Mouse (Mus musculus) kidney, embryonic 16.5 days (tissue): Measurements from ENCODE around the gene Gm28845. TPM values are rescaled to one million over a fixed set of nuclear protein-coding genes. Genes with fewer than 3 reads are reported as not detected.
"Not testable (repeated sequence)": the region's sequence is repeated elsewhere in the genome, so short reads cannot be mapped to it uniquely, and the experiment has no call there.

Source experiments
- ATAC-seq: fragments of 200-750 bp; cut with Nextera tagmentation; 2 replicates; pipeline ENCODE4 v1.8.0; 2017; ENCODE audit warnings: moderate TSS enrichment; ENCODE audit not compliant: low FRiP score, low TSS enrichment
- H3K27ac ChIP-seq: fragments of 300-500 bp; sonication (generic); 2 replicates; pipeline ENCODE4 v1.5.1; 2014; ENCODE audit warnings: low read length
- H3K27me3 ChIP-seq: fragments of 300-500 bp; sonication (generic); 2 replicates; pipeline ENCODE4 v1.6.1; 2014; ENCODE audit warnings: low read length, control low read depth, mixed read lengths; ENCODE audit not compliant: insufficient read depth
- H3K36me3 ChIP-seq: fragments of 300-500 bp; sonication (generic); 2 replicates; pipeline ENCODE4 v1.6.1; 2014; ENCODE audit warnings: low read length, control low read depth, mixed read lengths; ENCODE audit not compliant: insufficient read depth
- H3K4me1 ChIP-seq: fragments of 300-500 bp; sonication (generic); 2 replicates; pipeline ENCODE4 v1.6.1; 2014; ENCODE audit warnings: low read length, control low read depth, mixed read lengths; ENCODE audit not compliant: insufficient read depth
- H3K4me2 ChIP-seq: fragments of 300-500 bp; sonication (generic); replicated peaks from 2 replicates; pipeline ENCODE4 v1.6.1; 2014; ENCODE audit warnings: low read depth, low read length
- H3K4me3 ChIP-seq: fragments of 300-500 bp; sonication (generic); 2 replicates; pipeline ENCODE4 v1.5.1; 2014; ENCODE audit warnings: mild to moderate bottlenecking, low read length
- H3K9ac ChIP-seq: fragments of 300-500 bp; sonication (generic); replicated peaks from 2 replicates; pipeline ENCODE4 v1.6.1; 2014; ENCODE audit warnings: low read length
- H3K9me3 ChIP-seq: fragments of 300-500 bp; sonication (generic); 2 replicates; pipeline ENCODE4 v1.6.1; 2016; ENCODE audit warnings: low read length, control low read depth
- WGBS: fragments of 180-500 bp; shearing (Covaris S2); extraction: QIAGEN DNeasy Blood & Tissue Kit; methylation state at CpG from one replicate; pipeline ENCODE4 v1.1.7; 2014; 5-methylcytosine and 5-hydroxymethylcytosine counted together
- polyA plus RNA-seq: library from polyadenylated mRNA; unstranded; fragments of >200 nt; fragmentation: Nextera tagmentation; extraction: Ambion mirVana; gene quantifications from 2 replicates; pipeline ENCODE4 v1.2.1, GENCODE M21; 2015

Gene Gm28845
- polyA plus RNA-seq, 1 experiment from 2014 or later: 0.29 TPM

- ATAC-seq: no peak
- Histone ChIP-seq H3K4me1 (no peaks in the 10 kb centered on the region), H3K4me2 (no peak within 1 kb of the TSS), H3K27ac (no peak within 1 kb of the TSS), H3K9me3 (no peaks in the 10 kb centered on the region), H3K27me3 (no peaks in the 10 kb centered on the region), H3K9ac (no peak within 1 kb of the TSS), H3K36me3 (no peaks in the 10 kb centered on the region), H3K4me3 (no peak within 1 kb of the TSS)
- whole genome bisulfite sequencing: 46% methylated on average over 7 of the region's 7 CpGs
Observed at GRCm38 (mm10) chr1:65082188-65082587, 37.2 kb downstream of the Gm28845 start, which contains the start of gene Crygb. Gene Crygb (minus strand): TSS chr1:65082288.

GRCm38 (mm10) chr1:65075607-65076006 is 43.8 kb downstream of the Gm28845 start:
- Histone ChIP-seq H3K4me3 (no peak overlapping the region), H3K27me3 (no peaks in the 10 kb centered on the region), H3K4me2 (no peak overlapping the region), H3K27ac (no peak overlapping the region), H3K9ac (no peak overlapping the region), H3K4me1 (no peaks in the 10 kb centered on the region), H3K36me3 (no peaks in the 10 kb centered on the region), H3K9me3 (no peaks in the 10 kb centered on the region)
- no peak for ATAC-seq
- 20% methylated on average over 5 of the region's 5 CpGs for WGBS

GRCm38 (mm10) chr1:65073589-65073988 is 45.8 kb downstream of the Gm28845 start, which contains the start of gene Crygc:
Gene Crygc (minus strand): TSS chr1:65073689.
- no peak within 1 kb of the TSS for H3K27ac ChIP-seq
- H3K4me1 ChIP-seq: no peaks in the 10 kb centered on the region
- no peak for ATAC-seq
- H3K27me3 ChIP-seq: no peaks in the 10 kb centered on the region
- no peak within 1 kb of the TSS for H3K4me3 ChIP-seq
- WGBS: 87% methylated on average over 6 of the region's 6 CpGs
- H3K36me3 ChIP-seq: no peaks in the 10 kb centered on the region
- no peaks in the 10 kb centered on the region for H3K9me3 ChIP-seq
- H3K4me2 ChIP-seq: no peak within 1 kb of the TSS
- H3K9ac ChIP-seq: no peak within 1 kb of the TSS

DNA sequence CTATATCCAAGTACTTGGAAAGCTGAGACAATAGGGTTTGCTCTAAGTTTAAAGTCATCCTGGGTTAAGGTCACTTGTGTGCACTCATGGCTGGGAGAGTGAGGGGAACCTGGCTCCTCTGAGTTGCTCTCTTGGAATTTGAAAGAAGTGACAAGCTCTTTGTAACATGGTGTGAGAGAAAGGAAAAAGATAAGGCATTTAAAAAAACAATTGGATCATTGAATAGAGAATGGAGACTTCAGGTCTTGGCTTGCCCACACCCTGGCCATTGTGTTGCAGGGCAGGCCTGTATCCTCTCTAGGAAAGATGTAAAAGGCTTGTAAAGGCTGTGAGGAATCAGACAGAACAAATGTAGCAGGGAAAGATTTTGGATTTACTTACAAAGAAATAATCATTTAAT is 51.5 kb downstream of the Gm28845 start:
- Histone ChIP-seq H3K27me3 (no peaks in the 10 kb centered on the region), H3K4me3 (no peak overlapping the region), H3K4me1 (no peaks in the 10 kb centered on the region), H3K9me3 (no peaks in the 10 kb centered on the region), H3K4me2 (no peak overlapping the region), H3K27ac (no peak overlapping the region), H3K36me3 (no peaks in the 10 kb centered on the region), H3K9ac (no peak overlapping the region)
- ATAC-seq: no peak

GRCm38 (mm10) chr1:65064201-65064600 is 55.2 kb downstream of the Gm28845 start:
- H3K4me1 ChIP-seq: no peaks in the 10 kb centered on the region
- H3K36me3 ChIP-seq: no peaks in the 10 kb centered on the region
- no peak overlapping the region for H3K4me2 ChIP-seq
- no peaks in the 10 kb centered on the region for H3K27me3 ChIP-seq
- WGBS: 50% methylated on average over 15 of the region's 15 CpGs
- no peak overlapping the region for H3K27ac ChIP-seq
- no peaks in the 10 kb centered on the region for H3K9me3 ChIP-seq
- H3K4me3 ChIP-seq: no peak overlapping the region
- ATAC-seq: no peak
- no peak overlapping the region for H3K9ac ChIP-seq

GRCm38 (mm10) chr1:65063352-65063751 is 56.0 kb downstream of the Gm28845 start, which contains the start of gene Crygd:
Gene Crygd (minus strand): TSS chr1:65063452.
- no peak within 1 kb of the TSS for H3K9ac ChIP-seq
- no peaks in the 10 kb centered on the region for H3K9me3 ChIP-seq
- 92% methylated on average over 8 of the region's 8 CpGs for WGBS
- no peak within 1 kb of the TSS for H3K4me2 ChIP-seq
- no peak within 1 kb of the TSS for H3K27ac ChIP-seq
- no peaks in the 10 kb centered on the region for H3K4me1 ChIP-seq
- no peaks in the 10 kb centered on the region for H3K27me3 ChIP-seq
- no peak for ATAC-seq
- H3K36me3 ChIP-seq: no peaks in the 10 kb centered on the region
- no peak within 1 kb of the TSS for H3K4me3 ChIP-seq

DNA sequence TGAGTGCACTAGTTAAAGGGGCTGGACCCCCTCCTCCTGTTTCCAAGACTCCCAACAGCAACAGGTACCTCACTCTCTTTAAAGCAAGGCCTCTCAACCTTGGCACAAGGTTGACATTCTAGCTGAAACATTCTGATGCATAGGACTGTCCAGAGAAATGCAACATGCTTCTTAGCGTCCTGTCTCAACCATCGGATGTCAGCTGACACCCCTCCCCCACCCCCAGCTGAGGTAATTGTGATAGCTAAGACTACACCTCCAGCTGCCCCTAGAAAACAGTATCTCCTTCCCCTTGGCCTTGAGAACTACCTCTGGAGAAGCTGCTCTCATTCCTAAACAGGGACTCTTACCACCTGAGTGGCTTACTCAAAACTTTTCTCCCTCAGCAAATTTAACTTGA is 67.2 kb downstream of the Gm28845 start:
- ATAC-seq: no peak
- Histone ChIP-seq H3K4me2 (no peak overlapping the region), H3K36me3 (no peaks in the 10 kb centered on the region)

DNA sequence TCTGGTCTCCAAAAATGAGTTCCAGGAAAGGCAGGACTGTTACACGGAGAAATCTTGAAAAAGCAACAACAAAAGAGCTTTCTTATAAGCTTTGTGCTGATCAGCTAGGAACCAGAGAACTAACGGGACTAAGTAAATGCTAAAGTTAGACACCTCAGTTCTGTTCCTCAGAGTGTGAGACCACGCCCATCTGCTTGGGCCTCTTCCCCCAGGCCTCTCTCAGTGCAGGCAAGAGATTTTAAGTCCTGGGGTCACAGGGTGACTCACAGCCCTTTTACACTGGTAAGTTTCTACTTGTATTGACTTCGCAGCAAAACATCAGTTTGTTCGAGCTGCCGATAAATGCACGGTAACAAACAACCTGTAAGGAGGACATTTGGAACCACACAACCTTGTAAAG is 67.7 kb downstream of the Gm28845 start:
- H3K36me3 ChIP-seq: no peaks in the 10 kb centered on the region
- no peak overlapping the region for H3K4me2 ChIP-seq
- H3K4me1 ChIP-seq: peaks cover 5% of the 10 kb centered on the region; the same call in 1 of the 2 replicates
- no peak overlapping the region for H3K9ac ChIP-seq
- no peaks in the 10 kb centered on the region for H3K27me3 ChIP-seq
- H3K9me3 ChIP-seq: no peaks in the 10 kb centered on the region
- no peak for ATAC-seq
- 56% methylated on average over 7 of the region's 7 CpGs for WGBS
- H3K4me3 ChIP-seq: no peak overlapping the region
- H3K27ac ChIP-seq: no peak overlapping the region

More for the DNA sequence above, 67.2 kb downstream of the Gm28845 start:
- Histone ChIP-seq H3K9ac (no peak overlapping the region), H3K27me3 (no peaks in the 10 kb centered on the region), H3K4me3 (no peak overlapping the region), H3K9me3 (no peaks in the 10 kb centered on the region), H3K4me1 (peaks cover 5% of the 10 kb centered on the region; the same call in 1 of the 2 replicates), H3K27ac (no peak overlapping the region)
- 22% methylated on average over 2 of the region's 2 CpGs for WGBS

DNA sequence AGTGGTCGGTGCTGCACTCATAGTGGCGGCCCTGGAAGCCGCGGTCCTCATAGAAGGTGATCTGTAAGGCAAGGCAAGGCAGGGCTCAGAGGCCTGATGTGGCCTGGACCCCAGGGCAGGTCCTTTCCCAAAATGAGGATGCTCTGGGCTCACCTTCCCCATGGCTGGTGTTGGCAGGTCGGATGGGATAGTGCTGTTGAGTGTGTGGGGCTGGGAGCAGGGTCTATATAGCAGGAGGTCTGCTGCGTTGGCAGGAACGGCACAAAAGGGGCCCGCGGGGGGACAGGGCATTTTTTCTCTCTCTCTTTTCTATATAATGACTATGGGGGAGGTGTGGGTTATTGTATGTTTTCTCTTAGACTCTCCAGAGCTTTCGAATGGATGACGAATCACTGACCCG is 68.4 kb downstream of the Gm28845 start, which contains the start of gene Cryge:
Cryge (minus strand) TSS at position 198 of the 400 bp plus-strand sequence.
- H3K27me3 ChIP-seq, H3K9me3 ChIP-seq, H3K27ac ChIP-seq, H3K4me2 ChIP-seq, H3K9ac ChIP-seq, H3K4me1 ChIP-seq, H3K36me3 ChIP-seq, H3K4me3 ChIP-seq: not testable (repeated sequence)
- 40% methylated on average over 8 of the region's 12 CpGs for whole genome bisulfite sequencing
- ATAC-seq: peak; percentile 27; the same call in 1 of the 2 replicates
